Mouse (Mus musculus): Measurements from ENCODE around the gene Spsb3.

The Spsb3 gene

DNA sequence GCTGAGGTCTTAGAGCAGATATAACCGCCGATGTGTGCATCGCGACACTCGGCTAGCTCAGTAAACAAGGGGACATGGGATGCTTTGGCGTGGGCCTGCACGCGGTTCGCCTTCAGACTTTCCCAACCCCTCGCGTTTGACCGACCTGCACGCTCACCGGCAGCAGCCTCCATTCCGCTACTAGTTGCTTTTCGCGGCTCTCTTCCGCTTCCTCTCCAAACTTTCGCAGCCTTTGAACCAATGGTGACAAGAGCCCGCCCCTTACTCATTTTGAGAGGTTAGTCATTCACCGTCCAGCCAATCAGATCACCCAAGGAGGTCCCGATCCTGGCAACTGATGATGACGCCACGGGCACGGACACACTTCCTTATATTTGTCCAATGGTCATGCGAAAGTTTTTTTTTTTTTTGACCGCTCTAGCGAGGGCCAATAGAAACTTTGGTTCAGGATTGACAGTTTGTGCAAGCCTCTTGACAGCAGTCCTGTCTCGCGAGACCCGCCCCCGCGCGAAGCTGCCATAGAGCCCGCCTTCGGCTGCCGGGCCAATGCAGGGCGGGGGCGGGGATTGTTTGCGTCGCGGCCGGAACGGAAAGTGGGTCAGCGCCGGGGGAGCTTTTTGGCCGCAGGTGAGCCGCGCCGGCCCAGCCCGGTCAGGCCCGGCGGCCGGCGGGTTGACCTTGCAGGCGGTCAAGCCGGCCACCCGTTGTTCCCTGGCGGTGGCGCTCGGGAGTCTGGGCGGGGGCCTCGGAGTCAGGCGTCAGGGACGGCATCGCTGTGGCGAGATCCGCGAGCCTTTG is at the start of gene Spsb3, which contains the start of gene Nubp2:
Gene Spsb3 (plus strand): TSS at position 510 of the 798 bp plus-strand sequence.
Gene Nubp2 (minus strand): TSS at position 216 of the 798 bp plus-strand sequence.
- peak; percentile 94 for DNase-seq (ENCODE audit: low spot score)

- DNase-seq (ENCODE audit: low spot score) = peak; percentile 39
Measured at GRCm38 (mm10) chr17:24839842-24840241, 46.6 kb upstream of the Spsb3 start, which contains the start of gene Hagh. TSS of gene Hagh (plus strand) at chr17:24840143.

GRCm38 (mm10) chr17:24840341-24840740 is 46.1 kb upstream of the Spsb3 start:
- DNase-seq (ENCODE audit: low spot score) = no peak

DNA sequence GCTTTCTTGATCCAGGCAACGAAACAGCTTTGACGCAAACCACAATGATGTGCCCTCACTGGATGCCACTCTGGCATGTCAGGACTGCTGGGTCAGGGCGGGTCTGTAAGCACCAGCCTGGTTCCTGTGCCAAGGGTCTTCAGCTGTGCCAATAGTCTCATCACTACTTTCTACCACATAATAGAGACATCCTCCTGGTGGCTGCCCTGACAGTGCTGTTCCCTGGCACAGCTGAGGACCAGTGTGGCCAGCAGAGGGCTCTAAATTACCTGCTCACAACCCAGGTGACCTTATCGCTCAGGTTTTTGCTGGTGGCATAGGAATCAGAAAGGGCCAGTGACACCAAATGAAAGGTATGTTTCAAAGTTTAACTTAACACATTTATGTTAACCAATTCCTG is 45.3 kb upstream of the Spsb3 start:
- DNase-seq (ENCODE audit: low spot score) = no peak

DNA sequence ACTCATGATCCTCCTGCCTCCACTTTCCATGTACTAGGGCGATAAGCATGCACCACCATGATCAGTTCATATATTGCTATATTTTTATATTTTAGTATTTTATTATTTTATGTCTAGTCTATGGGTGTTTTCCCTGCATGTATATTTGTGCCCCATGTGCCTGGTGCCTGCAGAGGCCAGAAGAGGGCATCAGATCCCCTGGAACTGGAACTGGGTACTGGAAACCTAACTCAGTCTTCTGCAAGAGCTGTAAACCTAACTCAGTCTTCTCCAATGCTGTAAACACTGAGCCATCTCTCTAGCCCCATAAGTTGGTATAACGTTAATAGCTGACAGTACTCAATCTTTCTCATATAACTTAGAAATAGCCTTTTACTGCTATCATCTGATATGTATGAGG is 43.8 kb upstream of the Spsb3 start:
- DNase-seq (ENCODE audit: low spot score) = no peak

GRCm38 (mm10) chr17:24844525-24844924 is 41.9 kb upstream of the Spsb3 start:
- no peak for DNase-seq (ENCODE audit: low spot score)

DNA sequence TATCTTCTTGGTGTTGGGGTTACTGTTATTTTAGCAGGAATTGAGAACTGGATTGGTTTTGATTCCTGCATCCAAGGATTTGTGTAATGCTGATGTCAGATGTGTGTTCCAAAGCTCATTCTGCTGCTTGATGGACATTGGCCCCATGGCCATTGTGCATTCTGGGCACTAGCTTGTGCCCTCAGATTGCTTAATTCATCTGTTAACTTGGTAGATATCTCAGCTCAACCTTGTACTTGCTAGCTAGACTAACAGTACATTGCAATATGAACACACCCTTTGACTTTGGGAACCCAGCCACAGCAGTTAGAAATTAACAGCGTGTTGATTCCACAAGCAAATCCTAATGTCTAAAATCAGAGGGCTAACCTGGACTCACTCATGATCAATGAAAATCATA is 39.1 kb upstream of the Spsb3 start:
- DNase-seq (ENCODE audit: low spot score) = no peak

- DNase-seq (ENCODE audit: low spot score) = no peak
Measured at GRCm38 (mm10) chr17:24848600-24849031, 37.8 kb upstream of the Spsb3 start.

- no peak for DNase-seq (ENCODE audit: low spot score)
Measured at GRCm38 (mm10) chr17:24849733-24850064, 36.7 kb upstream of the Spsb3 start.

DNA sequence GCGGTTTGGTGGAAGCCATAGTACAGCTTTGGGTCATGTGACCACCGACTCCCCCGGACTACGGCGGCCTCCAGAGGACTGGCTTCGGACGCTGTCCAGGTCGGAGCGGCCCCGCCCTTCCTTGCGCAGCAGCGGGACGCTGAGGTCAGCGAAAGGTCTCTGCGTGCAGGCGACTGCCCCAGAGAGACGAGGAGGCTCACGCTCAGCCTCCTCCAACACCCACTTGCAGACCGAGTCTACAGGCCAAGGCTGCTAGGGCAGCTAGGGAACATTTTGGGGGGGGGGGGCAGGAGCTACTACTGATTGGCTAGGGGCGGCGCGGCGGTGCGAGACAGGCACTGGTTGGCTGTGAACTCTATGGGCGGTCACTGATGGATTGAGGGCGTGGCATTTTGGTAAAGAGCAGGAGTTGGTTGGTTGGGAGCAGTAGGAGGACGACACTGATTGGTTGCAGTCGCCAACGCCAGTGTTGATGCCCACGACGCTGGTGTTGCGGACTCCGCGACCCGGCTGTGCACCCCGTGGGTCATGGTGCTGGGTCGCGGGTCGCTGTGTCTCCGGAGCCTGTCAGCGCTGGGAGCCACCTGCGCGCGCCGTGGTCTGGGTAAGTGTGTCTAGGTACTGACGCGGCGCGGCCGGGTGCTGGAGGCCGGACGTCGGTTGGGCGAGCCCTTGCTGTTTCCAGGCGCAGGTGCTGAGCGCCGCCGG is 36.2 kb upstream of the Spsb3 start, which contains the start of gene Fahd1:
Gene Fahd1 (minus strand): TSS at position 300 of the 708 bp plus-strand sequence.
- DNase-seq (ENCODE audit: low spot score) = peak; percentile 82

- DNase-seq (ENCODE audit: low spot score) = no peak
Measured at GRCm38 (mm10) chr17:24850773-24851127, 35.7 kb upstream of the Spsb3 start.

DNA sequence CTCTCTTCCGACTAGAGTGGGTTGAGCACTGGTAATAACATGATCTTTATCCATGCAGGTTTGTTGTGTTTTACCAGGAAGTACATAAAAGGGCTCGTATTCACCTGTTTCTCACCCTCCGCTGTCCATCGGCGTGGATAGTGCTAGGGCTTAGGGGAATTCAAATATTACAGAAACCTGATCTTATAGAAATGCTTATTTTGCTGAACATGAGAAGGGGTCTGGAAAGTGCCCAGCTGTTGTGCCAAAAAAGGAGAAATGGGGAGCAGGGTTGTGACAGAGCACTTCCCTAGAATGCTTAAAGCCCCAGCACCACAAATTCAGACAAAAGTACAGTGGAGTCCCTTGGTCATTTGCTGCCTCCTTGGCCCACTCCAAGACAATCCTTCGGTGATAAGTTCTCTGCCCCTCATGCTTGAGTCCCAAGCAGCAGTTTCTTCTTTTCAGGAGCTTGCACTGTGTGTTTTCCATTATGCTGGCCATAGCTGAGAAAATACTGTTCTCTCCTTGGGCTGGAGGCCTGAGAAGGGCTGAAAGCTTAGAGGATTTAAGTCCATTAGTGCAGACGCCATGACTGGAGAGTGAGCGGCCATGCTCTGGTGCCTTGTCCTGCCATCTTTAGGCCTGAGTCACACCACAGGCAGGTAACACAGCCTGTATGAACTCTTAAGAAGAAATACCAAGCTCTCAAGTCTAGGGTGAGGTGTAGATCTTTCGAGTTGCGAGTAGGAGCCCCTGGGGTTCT is 34.9 kb upstream of the Spsb3 start:
- no peak for DNase-seq (ENCODE audit: low spot score)

DNA sequence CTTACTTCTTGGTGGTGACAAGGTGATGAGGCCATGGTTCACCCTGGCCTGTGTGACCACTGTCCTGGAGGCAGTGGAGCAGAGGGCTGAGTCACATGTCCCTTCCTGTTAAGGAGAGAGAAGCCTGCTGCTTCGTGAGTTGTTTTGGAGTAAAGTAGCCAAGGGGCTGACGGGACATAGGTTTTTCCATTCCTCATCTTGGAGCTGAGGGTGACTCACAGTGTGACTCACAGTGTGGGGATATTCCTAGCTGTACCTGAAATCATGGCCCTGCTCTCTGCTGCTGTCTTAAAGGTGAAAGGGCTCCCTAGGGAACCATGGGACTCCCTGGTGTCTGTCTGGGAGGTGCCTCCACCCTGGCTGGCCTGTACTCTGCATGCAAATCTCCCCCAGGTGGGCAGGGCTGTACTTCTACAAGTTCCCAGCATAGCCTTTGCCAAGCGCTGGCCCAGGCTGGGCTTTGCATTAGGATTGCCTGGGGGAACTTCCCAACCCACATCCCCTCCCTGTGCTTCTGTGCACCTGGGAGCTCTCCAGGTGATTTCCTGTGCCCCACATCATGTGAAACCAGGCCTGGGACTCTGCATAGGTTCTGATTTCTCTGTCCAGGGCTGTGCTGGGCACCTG is 30.5 kb upstream of the Spsb3 start:
- DNase-seq (ENCODE audit: low spot score) = no peak

- no peak for DNase-seq (ENCODE audit: low spot score)
Measured at GRCm38 (mm10) chr17:24856589-24856988, 29.9 kb upstream of the Spsb3 start.

GRCm38 (mm10) chr17:24857831-24858470 is 28.5 kb upstream of the Spsb3 start:
- no peak for DNase-seq (ENCODE audit: low spot score)

GRCm38 (mm10) chr17:24858967-24859366 is 27.5 kb upstream of the Spsb3 start:
- no peak for DNase-seq (ENCODE audit: low spot score)

- no peak for DNase-seq (ENCODE audit: low spot score)
Measured at GRCm38 (mm10) chr17:24860076-24860475, 26.4 kb upstream of the Spsb3 start.

- no peak for DNase-seq (ENCODE audit: low spot score)
Measured at GRCm38 (mm10) chr17:24861785-24862184, 24.7 kb upstream of the Spsb3 start.

GRCm38 (mm10) chr17:24865776-24866175 is 20.7 kb upstream of the Spsb3 start, which contains the start of gene Igfals:
TSS of gene Igfals (plus strand) at chr17:24865997.
- no peak for DNase-seq (ENCODE audit: low spot score)

DNA sequence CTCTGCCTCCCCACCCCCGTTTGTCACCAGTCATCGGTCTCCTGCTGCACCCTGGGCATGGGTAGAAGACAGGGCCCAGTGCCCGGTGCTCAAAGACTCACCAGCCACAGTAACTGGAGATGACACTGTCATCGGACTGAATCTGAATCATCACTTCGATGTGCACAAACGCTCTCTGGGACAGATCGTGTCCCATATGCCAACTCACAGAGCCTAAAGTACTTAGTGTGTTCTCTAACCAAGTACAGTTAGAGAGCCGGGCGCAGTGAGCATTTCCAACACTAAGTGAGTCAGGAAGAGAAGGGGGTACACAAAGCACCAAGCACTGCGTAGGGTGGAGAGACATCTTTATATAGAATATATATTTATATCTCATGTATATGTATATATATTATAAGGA is 18.5 kb upstream of the Spsb3 start:
- DNase-seq (ENCODE audit: low spot score) = no peak

DNA sequence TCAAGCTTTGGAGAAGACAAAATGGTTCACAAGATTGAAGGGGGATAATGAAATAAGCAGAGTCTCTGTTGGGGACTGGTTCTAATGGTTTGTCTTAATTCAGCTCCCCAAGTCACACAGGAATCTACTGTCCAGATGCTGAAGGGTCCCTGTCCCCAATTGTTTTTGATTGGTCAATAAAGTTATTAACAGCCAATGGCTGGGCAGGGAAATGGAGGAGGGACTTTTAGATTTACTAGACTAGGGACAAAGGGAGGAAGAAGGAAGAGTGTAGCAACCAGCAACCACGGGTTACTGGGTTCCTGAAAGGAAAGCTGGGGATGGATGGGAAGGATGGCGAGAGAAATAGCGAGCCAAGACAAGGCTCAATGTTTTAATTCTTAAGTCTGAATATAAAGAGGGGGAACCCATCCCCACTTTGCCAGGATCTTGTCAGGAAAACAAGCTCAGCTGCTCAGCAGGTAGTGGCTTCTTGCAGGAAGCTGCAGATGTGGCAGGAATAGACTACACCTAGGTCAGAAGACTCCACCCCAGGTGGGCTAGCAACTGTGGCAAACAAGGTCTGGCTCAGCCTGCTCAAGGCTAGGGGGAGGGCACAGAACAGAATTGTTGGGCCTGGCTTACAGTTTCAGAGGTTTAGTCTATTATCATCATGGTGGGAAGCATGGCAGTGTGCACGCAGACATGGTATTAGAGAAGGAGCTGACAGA is 12.6 kb upstream of the Spsb3 start:
- no peak for DNase-seq (ENCODE audit: low spot score)
